Mouse (Mus musculus) heart, adult 8-10 months (tissue): ENCODE results near the gene Nlrp6. TPM values are rescaled to one million over a fixed set of nuclear protein-coding genes. Genes with fewer than 3 reads are reported as not detected.

Experiments used
- DNase-seq: peaks from one replicate; pipeline ENCODE4 v3.0.0; 2022; ENCODE audit warnings: low spot score
- total RNA-seq, 4 experiments: library from RNA; stranded (reverse); gene quantifications; 2 replicates each; pipeline ENCODE4 v1.2.4; 2022

The Nlrp6 gene
- total RNA-seq, 4 experiments from 2014 or later: not detected

DNA sequence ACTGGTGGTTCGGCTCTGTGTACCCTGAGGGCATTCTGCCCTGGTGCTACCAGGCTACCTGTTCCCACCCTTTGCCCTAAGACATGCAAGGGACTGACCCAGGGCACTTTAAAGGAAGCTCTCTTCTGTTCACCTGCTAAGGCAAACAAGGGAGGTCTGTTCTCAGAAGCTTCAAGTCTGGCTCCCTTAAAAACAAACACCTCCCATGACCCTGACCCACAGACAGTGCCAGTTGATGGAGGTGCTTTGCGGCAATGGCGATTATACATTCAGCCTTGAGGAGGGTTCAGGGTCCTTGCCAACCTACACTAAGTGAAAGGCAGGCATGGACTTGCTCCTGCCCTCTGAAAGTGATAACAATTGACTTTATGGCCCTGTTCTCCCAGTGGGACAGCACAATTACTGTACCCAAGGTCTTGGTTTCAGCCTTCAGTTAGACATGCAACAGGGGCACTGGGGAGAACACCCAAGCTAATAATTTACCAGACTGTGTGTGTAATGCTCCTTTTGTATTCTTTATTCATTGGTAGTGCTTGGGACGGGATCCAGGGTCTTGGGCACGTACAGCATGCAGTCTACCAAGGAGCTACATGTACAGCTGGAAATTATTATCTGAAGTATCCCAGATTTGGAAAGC, 7.7 kb upstream of the Nlrp6 start:
- no peak for DNase-seq

DNA sequence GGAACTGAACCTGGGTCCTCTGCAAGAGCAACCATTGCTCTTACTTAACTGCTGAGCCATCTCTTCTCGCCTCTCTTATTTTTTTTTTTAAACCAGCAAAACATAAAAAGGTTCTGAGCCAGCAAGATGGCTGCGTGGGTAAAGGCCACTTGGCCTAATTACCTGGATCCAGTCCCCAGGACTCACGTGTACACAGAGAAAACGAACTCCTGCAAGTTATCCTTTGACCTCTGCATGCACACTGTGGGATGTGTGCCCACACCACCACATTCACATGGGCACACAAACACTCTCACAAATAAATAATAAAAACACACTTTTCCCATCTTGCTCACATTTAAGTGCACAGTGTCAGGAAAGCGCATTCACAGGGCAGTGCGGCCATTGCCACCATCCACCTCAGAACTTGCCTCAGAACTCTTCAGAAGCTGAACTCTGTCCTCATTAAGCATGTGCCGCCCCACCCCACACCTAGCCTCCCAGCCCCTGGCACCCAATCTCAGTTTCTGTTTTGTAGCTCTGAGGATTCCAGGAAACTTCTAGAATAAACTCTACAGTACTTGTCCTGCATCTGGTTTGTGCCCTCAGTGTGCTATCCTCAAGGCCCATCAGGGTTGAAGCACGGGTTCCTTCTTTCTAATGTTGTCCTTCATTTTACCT, 6.5 kb upstream of the Nlrp6 start:
- DNase-seq: no peak

DNA sequence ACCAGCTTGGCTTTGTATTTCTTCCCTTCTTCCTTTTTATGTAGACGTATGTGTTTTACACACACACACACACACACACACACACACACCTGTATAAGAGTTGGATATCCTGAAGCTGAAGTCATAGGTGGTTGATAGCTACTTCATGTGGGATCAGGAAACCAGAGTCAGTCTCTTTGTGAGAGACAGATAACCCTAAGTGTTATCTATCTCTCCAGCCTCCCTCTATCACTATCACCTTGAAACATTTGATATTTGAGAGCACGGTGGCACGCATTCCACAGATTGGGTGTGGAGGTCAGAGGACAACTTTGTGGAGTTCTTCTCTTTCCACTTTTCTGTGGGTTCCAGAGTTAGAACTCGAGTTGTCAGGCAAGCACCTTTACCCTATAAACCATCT, 791 bp upstream of the Nlrp6 start:
- no peak for DNase-seq

DNA sequence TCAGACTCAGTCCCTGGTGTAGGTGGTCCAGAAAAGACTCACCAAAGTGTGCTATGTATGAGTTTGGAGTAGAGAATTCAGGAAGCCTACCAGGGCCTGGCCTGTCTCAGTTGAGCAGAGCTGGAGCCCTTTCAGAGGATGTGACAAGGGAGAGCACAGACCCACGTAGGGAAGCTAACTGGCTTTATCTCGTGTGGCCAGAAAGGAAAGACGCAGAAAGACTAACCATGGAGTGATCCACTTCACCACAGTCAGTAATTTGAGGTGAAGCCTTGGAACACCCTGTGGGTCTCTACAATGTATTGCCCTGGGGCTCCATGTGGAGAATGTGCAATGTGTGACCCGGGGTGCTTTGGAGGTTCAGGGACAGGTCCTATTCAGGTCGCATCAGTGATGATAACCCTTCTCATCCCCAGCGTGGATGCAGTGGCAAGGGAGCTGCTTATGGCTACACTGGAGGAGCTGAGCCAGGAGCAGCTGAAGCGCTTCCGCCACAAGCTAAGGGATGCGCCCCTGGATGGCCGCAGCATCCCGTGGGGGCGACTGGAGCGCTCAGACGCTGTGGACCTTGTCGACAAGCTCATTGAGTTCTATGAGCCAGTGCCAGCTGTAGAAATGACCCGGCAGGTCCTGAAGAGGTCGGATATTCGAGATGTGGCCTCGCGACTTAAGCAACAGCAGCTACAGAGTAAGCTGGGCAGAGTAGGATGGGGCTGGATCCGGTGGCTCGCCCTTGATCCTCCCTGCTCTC, 698 bp downstream of the Nlrp6 start:
- no peak for DNase-seq

DNA sequence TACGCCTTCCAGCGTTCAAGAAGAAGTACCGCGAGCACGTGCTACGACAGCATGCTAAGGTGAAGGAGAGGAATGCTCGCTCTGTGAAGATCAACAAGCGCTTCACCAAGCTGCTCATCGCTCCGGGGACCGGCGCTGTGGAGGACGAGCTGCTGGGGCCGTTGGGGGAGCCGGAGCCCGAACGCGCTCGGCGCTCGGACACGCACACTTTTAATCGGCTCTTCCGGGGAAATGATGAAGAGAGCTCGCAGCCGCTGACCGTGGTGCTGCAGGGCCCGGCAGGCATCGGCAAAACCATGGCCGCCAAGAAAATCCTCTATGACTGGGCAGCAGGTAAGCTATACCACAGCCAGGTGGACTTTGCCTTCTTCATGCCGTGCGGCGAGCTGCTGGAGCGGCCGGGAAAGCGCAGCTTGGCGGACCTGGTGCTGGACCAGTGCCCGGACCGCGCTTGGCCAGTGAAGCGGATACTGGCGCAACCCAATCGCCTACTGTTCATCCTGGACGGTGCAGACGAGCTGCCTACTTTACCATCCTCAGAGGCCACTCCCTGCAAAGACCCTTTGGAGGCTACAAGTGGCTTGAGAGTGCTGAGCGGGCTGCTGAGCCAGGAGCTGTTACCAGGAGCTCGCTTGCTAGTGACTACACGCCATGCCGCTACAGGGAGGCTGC, 1.8 kb downstream of the Nlrp6 start:
- no peak for DNase-seq

- no peak for DNase-seq
Measured at GRCm38 (mm10) chr7:140923070-140923775, 2.5 kb downstream of the Nlrp6 start.

DNA sequence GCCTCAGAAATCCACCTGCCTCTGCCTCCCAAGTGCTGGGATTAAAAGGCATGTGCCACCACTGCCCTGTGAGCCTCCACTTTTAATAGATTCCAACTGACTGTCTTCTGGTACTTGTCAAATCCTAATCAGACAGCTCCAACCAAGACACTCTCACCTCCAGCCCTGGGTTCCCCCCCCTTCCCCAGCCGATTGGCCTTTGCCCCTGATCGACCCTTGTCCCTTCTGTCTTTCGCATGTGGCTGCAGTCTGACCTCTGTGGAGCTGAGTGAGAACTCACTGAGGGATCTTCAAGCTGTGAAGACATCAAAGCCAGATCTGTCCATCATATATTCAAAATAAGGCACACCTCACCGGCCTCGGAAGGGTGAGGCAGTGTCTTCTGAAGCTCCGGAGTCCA, 6.5 kb downstream of the Nlrp6 start:
- DNase-seq: no peak

- DNase-seq: no peak
Measured at GRCm38 (mm10) chr7:140938436-140938835, 17.7 kb downstream of the Nlrp6 start.

DNA sequence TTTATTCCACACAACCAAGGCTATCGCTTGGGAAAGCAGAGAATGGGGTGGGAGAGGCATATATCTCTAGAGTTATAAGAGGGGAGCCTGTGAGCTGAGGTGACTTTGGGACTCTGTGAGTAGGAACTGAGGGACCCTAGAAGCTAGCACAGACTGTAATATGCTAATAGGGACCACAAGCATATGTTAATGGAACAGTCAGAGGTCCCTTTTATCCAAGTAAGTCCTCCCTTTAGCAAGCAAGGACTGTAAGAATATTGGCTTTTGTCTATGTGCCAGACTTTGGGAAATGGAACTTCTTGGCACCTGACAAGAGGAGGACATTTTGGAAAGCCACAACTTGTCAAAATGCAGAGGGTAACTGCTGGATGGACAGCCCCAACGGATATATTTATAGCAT, 18.2 kb downstream of the Nlrp6 start:
- no peak for DNase-seq

DNA sequence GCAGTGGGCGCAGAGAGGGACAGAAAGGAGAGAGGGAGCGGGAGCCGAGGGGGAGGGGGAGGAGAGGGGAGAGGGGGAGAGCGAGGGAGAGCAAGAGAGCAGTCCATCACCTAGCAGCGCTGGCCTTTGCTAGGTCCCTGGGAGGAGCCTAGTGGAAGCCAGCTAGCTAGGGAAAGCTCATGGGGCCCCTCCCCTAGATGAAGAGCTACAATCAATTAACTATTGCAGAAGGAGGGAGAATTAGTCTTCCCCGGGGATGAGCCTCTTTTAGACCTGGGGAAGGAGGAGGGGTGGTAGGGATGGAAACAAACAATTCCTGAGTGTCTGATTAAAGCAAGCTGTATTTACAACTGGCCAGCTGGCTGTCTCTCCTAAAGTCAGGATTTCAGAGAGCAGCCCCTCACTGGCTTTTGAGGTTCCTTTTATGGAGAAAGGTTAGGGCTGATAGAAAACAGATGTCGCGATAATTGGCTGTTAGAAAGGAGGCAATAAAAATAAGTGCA, 19.0 kb downstream of the Nlrp6 start:
- DNase-seq: no peak

DNA sequence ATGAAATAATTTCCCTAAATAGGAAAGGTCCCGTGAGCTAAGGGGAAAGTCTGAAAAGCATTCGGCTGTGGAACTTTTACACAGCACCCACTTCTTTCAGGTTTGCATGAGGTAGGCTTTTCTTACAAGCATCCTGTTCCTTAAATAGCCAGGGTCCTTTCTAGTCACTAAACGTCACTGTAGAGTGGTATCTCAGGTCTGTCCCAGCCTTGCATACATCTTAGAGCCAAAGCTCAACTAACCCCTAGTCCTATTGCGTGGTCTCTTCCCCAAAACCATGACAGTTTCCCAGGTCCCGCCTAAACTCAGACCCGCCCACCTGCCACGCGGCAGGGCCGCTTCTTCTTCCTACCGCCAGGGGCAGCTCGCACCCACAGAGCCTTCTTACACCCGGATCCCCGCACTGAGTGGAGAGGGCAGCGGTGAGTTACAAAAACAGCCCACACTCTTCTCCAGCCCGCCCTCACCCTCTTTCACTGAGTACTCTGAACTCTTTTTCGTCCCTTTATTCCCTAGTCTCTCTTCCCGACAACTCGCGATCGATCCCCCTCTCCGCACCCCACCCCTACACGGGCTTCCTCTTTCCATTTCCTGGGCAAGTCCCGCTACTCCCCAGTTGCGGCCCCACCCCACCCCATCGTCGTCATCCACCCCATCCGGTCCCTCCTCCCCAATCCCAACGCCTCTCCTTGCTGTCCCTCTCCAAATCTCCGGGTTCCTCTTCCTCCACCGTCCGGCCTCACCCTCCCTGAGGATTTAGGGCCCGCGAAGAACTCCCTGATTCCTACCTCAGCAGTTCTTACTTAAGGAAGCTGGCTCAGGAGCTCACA, 20.7 kb downstream of the Nlrp6 start, which contains the start of gene Pgghg:
Pgghg (plus strand) TSS at position 170 of the 830 bp plus-strand sequence.
- DNase-seq: peak; percentile 92

GRCm38 (mm10) chr7:140942341-140942740, 21.6 kb downstream of the Nlrp6 start:
- DNase-seq: no peak

DNA sequence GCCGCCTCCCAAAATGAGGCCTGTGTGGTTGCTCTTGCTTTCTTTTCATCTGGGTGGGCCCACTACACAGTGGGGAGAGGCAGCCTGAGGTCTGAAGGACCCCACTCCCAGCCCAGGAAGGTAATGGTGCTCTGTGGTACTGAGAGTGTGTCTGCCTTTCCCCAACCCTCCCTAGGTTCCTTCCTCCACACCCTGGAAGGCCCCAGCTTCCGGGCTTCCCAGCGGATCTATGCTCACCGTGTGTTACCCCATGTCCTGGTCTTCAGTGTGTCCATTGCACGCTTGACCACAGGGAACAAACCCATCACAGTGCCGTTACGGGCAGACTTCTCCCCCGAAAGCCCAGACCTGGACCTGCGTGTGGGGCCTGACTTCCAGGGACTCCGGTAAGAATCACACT, 22.1 kb downstream of the Nlrp6 start:
- no peak for DNase-seq

DNA sequence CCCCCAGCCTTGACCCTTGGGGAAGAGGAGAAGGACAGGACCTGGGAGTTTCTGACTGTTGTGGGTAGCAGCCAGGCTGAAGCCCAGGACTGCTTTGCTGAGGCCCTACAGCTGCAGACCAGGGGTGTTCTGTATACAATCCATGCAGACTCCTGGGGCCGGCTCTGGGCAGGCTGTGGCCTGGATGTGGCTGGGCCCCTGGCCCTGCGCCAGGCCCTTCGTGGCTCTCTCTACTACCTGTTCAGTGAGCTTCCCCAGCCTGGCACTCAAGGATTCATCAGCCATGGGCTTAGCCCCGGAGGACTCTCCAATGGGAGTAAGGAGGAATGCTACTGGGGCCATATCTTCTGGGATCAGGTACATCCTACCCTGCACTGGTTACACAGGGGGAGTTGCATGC, 22.7 kb downstream of the Nlrp6 start:
- no peak for DNase-seq

GRCm38 (mm10) chr7:140944236-140944635, 23.5 kb downstream of the Nlrp6 start:
- no peak for DNase-seq

DNA sequence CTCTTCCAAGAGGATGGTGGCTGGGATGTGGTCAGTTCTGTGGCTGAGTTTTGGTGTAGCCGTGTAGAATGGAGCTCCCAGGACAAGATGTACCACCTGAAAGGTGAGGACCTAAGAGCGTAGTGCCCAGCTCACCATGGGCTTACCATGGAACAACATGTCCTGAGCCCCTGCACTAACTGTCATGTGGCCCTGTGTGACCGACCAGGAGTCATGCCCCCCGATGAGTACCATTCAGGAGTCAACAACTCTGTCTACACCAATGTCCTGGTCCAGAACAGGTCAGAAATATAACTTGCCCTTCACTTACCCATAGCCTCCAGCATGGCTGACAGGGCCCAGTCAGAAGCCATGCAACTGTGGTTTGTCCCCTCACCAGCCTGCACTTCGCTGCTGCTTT, 24.5 kb downstream of the Nlrp6 start:
- no peak for DNase-seq

GRCm38 (mm10) chr7:140946311-140946710, 25.6 kb downstream of the Nlrp6 start:
- DNase-seq: no peak

DNA sequence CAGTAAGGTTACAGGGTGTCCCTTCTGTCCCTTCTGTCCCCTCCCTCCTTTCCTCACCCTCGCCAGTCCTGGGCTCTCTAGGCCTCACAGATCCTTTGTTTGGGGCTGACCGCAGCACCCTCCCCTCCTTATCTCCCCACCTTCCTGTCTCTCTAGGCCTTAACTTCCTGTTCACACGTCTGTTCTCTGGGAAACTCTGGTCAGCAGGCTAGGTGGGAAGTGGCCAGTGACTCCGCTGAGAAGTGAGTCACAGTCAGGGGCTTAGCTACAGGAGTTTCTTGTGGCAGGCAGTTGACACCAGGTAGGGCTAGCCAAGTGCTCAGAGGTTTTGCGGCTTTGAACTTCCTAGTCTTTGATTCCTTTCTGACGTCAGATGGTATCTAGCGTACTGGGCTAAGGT, 26.3 kb downstream of the Nlrp6 start:
- peak; percentile 62 for DNase-seq

GRCm38 (mm10) chr7:140948161-140948560, 27.5 kb downstream of the Nlrp6 start:
- no peak for DNase-seq

GRCm38 (mm10) chr7:140949255-140949654, 28.6 kb downstream of the Nlrp6 start:
- no peak for DNase-seq
